Mouse (Mus musculus) liver, embryonic 14.5 days (tissue): ENCODE measurements at regions not wholly inside any gene's neighbourhood (a gene's known extent, or its start where the extent isn't known, plus 50 kb on each side); places are given as distances from the start of the nearest gene placed in this dataset.

ENCODE experiments used
- ATAC-seq: fragments of 200-750 bp; cut with Nextera tagmentation; 2 replicates; pipeline ENCODE4 v1.8.0; 2017; ENCODE audit warnings: moderate number of reproducible peaks, mild to moderate bottlenecking, moderate library complexity; ENCODE audit not compliant: insufficient read depth
- DNase-seq, 3 experiments: peaks; one replicate each; pipeline ENCODE4 v3.0.0-alpha.2; 2012 to 2013; ENCODE audit warnings: low read depth in 3 of 3, low spot score in 3 of 3
- H3K27ac ChIP-seq: fragments of 300-500 bp; sonication (generic); 2 replicates; pipeline ENCODE4 v1.5.1; 2014; ENCODE audit warnings: moderate library complexity, mild to moderate bottlenecking, control low read depth, inconsistent platforms
- H3K27me3 ChIP-seq: fragments of 300-500 bp; sonication (generic); 2 replicates; pipeline ENCODE4 v1.6.1; 2014; ENCODE audit warnings: mild to moderate bottlenecking, low read length, moderate library complexity; ENCODE audit not compliant: control insufficient read depth, insufficient read depth
- H3K36me3 ChIP-seq: fragments of 300-500 bp; sonication (generic); replicated peaks from 2 replicates; pipeline ENCODE4 v1.6.1; 2014; ENCODE audit warnings: low read depth; ENCODE audit not compliant: control insufficient read depth, insufficient read depth
- H3K4me1 ChIP-seq, 2 experiments: fragments of 200-500 bp in 1 of 2; fragments of 300-500 bp in 1 of 2; sonication (generic) in 1 of 2; replicated peaks; 2 replicates each; pipeline ENCODE4 v1.6.1; 2012 to 2014; ENCODE audit warnings: antibody characterized with exemption in 1 of 2, inconsistent platforms in 1 of 2, low read length in 1 of 2; ENCODE audit not compliant: control insufficient read depth in 2 of 2, insufficient read depth in 2 of 2
- H3K4me2 ChIP-seq: fragments of 300-500 bp; sonication (generic); 2 replicates; pipeline ENCODE4 v1.6.1; 2014; ENCODE audit warnings: low read depth, mild to moderate bottlenecking, control low read depth, moderate library complexity
- H3K4me3 ChIP-seq, 2 experiments: fragments of 200-500 bp in 1 of 2; fragments of 300-500 bp in 1 of 2; sonication (generic) in 1 of 2; 2 replicates each; pipeline ENCODE4 v1.5.1; 2012 to 2014; ENCODE audit warnings: low read depth in 2 of 2, low read length in 2 of 2, mild to moderate bottlenecking in 2 of 2, control low read depth in 1 of 2, inconsistent platforms in 1 of 2, moderate library complexity in 1 of 2; ENCODE audit not compliant: insufficient read depth in 1 of 2
- H3K9ac ChIP-seq: fragments of 300-500 bp; sonication (generic); replicated peaks from 2 replicates; pipeline ENCODE4 v1.6.1; 2014; ENCODE audit warnings: mild to moderate bottlenecking, control low read depth, moderate library complexity
- H3K9me3 ChIP-seq: fragments of 300-500 bp; sonication (generic); 2 replicates; pipeline ENCODE4 v1.6.1; 2016; ENCODE audit warnings: low read length, mixed read lengths; ENCODE audit not compliant: control insufficient read depth
- CTCF ChIP-seq: IDR thresholded peaks from 2 replicates; pipeline ENCODE4 v1.5.1; 2016; ENCODE audit warnings: antibody characterized with exemption, low read depth, control low read depth
- EP300 ChIP-seq: IDR thresholded peaks from 2 replicates; pipeline ENCODE4 v1.6.1; 2016; ENCODE audit warnings: antibody characterized with exemption, low read depth
- WGBS: fragments of 180-500 bp; shearing (Covaris S2); extraction: QIAGEN DNeasy Blood & Tissue Kit; methylation state at CpG from one replicate; pipeline ENCODE4 v1.1.7; 2014; ENCODE audit not compliant: insufficient replicate concordance; 5-methylcytosine and 5-hydroxymethylcytosine counted together

GRCm38 (mm10) chr4:80047956-80048355 is 786.0 kb upstream of the Tyrp1 start:
- Histone ChIP-seq H3K9me3 (no peaks in the 10 kb centered on the region), H3K9ac (no peak overlapping the region), H3K27me3 (no peaks in the 10 kb centered on the region), H3K36me3 (no peaks in the 10 kb centered on the region), H3K27ac (no peak overlapping the region), H3K4me1 (no peaks in the 10 kb centered on the region), H3K4me2 (no peak overlapping the region), H3K4me3 (no peak overlapping the region)
- TF ChIP-seq EP300: no peak
- TF ChIP-seq CTCF: no peak
- ATAC-seq (no peak), DNase-seq (no peak)
- WGBS: 49% methylated on average over 6 of the region's 6 CpGs
